Mouse (Mus musculus) embryonic facial prominence, embryonic 14.5 days (tissue): ENCODE results near the gene Slc41a1. TPM values are rescaled to one million over a fixed set of nuclear protein-coding genes. Genes with fewer than 3 reads are reported as not detected.
A peak's percentile ranks its signal among the peaks of the same experiment; 100 is the strongest.

Source experiments
- ATAC-seq: fragments of 200-750 bp; cut with Nextera tagmentation; 2 replicates; pipeline ENCODE4 v1.8.0; 2017; ENCODE audit warnings: low read depth, moderate number of reproducible peaks, moderate TSS enrichment
- DNase-seq: peaks from one replicate; pipeline ENCODE4 v3.0.0-alpha.2; 2015; ENCODE audit warnings: low spot score
- H3K27ac ChIP-seq: fragments of 300-500 bp; sonication (generic); replicated peaks from 2 replicates; pipeline ENCODE4 v1.5.1; 2014; ENCODE audit warnings: low read depth, mild to moderate bottlenecking, low read length, moderate library complexity
- H3K27me3 ChIP-seq: fragments of 300-500 bp; sonication (generic); replicated peaks from 2 replicates; pipeline ENCODE4 v1.6.1; 2014; ENCODE audit warnings: low read length; ENCODE audit not compliant: control insufficient read depth, insufficient read depth
- H3K36me3 ChIP-seq: fragments of 300-500 bp; sonication (generic); 2 replicates; pipeline ENCODE4 v1.6.1; 2014; ENCODE audit warnings: low read length, mixed read lengths; ENCODE audit not compliant: control insufficient read depth, insufficient read depth
- H3K4me1 ChIP-seq: fragments of 300-500 bp; sonication (generic); 2 replicates; pipeline ENCODE4 v1.6.1; 2014; ENCODE audit warnings: antibody characterized with exemption, low read length; ENCODE audit not compliant: control insufficient read depth, insufficient read depth
- H3K4me2 ChIP-seq: fragments of 300-500 bp; sonication (generic); 2 replicates; pipeline ENCODE4 v1.6.1; 2014; ENCODE audit warnings: low read depth, mild to moderate bottlenecking, low read length, moderate library complexity, mixed read lengths
- H3K4me3 ChIP-seq: fragments of 300-500 bp; sonication (generic); 2 replicates; pipeline ENCODE4 v1.5.1; 2014; ENCODE audit warnings: low read depth, mild to moderate bottlenecking, low read length
- H3K9ac ChIP-seq: fragments of 300-500 bp; sonication (generic); 2 replicates; pipeline ENCODE4 v1.6.1; 2014; ENCODE audit warnings: low read depth, mild to moderate bottlenecking, low read length, moderate library complexity, mixed read lengths
- H3K9me3 ChIP-seq: fragments of 300-500 bp; sonication (generic); 2 replicates; pipeline ENCODE4 v1.6.1; 2016; ENCODE audit warnings: low read length; ENCODE audit not compliant: control insufficient read depth
- whole genome bisulfite sequencing: fragments of 180-500 bp; shearing (Covaris S2); extraction: QIAGEN DNeasy Blood & Tissue Kit; methylation state at CpG from one replicate; pipeline ENCODE4 v1.1.7; 2014; 5-methylcytosine and 5-hydroxymethylcytosine counted together
- polyA plus RNA-seq: library from polyadenylated mRNA; unstranded; fragments of >200 nt; fragmentation: Nextera tagmentation; extraction: Ambion mirVana; gene quantifications from 2 replicates; pipeline ENCODE4 v1.2.1, GENCODE M21; 2014

Slc41a1 gene
- polyA plus RNA-seq, 1 experiment from 2014 or later: 19.5 TPM

DNA sequence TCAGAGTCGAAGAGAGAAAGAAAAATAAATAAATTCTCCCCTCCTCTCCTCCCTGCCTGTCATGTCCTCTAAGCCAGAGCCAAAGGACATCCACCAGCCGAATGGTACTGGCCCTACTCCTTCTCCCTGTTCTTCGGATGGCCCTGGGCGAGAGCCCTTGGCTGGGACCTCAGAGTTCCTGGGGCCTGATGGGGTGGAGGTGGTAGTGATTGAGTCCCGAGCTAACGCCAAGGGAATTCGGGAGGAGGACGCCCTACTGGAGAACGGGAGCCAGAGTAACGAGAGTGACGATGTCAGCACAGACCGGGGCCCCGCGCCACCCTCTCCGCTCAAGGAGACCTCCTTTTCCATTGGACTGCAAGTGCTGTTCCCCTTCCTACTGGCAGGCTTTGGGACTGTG, 3.3 kb downstream of the Slc41a1 start:
- Histone ChIP-seq H3K4me3 (no peak overlapping the region), H3K9me3 (no peaks in the 10 kb centered on the region), H3K9ac (no peak overlapping the region), H3K27ac (no peak overlapping the region), H3K36me3 (peaks cover 38% of the 10 kb centered on the region; the same call in 1 of the 2 replicates), H3K4me1 (peaks cover 10% of the 10 kb centered on the region), H3K4me2 (no peak overlapping the region), H3K27me3 (no peaks in the 10 kb centered on the region)
- WGBS: 83% methylated on average over 15 of the region's 15 CpGs
- ATAC-seq (no peak), DNase-seq (no peak)

DNA sequence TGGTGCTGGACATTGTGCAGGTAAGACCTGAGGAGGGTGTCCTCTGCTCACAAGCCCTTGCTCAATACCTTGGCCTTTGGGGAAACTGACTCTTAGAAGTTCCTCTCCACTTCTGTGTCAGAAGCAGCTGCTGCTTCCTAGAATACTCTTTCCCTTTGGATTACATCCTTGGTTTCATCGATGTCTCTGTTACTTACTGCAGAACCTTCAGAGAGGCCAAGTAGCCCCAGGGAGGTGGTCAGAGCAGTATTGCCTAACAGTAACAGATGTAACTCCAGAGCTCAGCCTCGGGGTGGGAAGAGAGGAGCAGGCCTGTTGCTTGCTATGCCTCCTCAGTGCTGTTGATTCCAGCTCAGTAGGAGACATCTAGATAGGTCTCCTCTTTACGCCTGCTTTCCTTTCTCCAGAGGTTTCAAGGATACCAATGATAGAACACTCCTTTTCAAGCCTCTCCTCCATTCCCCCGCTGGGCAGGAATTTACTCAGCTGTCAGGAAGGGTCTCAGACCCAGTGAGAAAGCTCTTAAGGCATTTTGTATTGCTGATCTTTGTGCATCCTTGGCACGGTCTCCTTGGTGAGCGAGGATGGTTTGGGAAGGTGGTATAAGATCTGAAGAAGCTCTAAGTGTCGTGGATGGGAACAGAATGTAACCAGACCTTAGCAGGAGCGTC, 3.8 kb downstream of the Slc41a1 start:
- DNase-seq: no peak
- H3K27ac ChIP-seq: no peak overlapping the region

DNA sequence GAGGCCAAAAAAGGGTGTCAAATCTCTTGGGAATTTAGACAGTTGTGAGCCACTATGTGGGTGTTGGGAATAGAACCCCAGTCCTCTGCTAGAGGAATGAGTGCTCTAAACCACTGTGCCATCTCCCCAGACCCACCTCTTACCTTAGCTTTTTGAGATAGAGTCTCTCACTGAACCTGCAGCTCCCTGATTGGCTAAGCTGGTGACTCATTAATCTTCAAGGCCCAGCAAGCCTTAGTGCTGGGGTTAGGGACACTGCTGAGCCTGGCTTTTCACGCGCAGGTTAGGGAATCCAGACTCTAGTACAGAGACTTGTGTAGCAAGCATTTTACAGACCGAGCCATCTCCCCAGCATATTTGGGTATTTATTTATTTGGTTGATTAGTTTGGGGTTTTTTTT, 9.7 kb downstream of the Slc41a1 start:
- no peak overlapping the region for H3K4me2 ChIP-seq
- 74% methylated on average over 3 of the region's 3 CpGs for WGBS
- no peaks in the 10 kb centered on the region for H3K9me3 ChIP-seq
- no peak overlapping the region for H3K9ac ChIP-seq
- H3K27me3 ChIP-seq: no peaks in the 10 kb centered on the region
- ATAC-seq (no peak), DNase-seq (no peak)
- no peak overlapping the region for H3K4me3 ChIP-seq
- no peak overlapping the region for H3K27ac ChIP-seq
- H3K36me3 ChIP-seq: peaks cover 48% of the 10 kb centered on the region
- no peaks in the 10 kb centered on the region; the same call in 1 of the 2 replicates for H3K4me1 ChIP-seq

More for the DNA sequence above, 3.8 kb downstream of the Slc41a1 start:
- Histone ChIP-seq H3K27me3 (no peaks in the 10 kb centered on the region), H3K4me1 (peaks cover 10% of the 10 kb centered on the region), H3K4me2 (no peak overlapping the region), H3K4me3 (no peak overlapping the region), H3K9ac (no peak overlapping the region), H3K9me3 (no peaks in the 10 kb centered on the region), H3K36me3 (peaks cover 38% of the 10 kb centered on the region; the same call in 1 of the 2 replicates)
- ATAC-seq: no peak
- 70% methylated on average over 8 of the region's 8 CpGs for WGBS

GRCm38 (mm10) chr1:131838542-131838941, 11.2 kb downstream of the Slc41a1 start:
- Histone ChIP-seq H3K4me3 (no peak overlapping the region), H3K27ac (no peak overlapping the region), H3K36me3 (peaks cover 58% of the 10 kb centered on the region), H3K9ac (no peak overlapping the region), H3K4me2 (no peak overlapping the region), H3K27me3 (no peaks in the 10 kb centered on the region), H3K9me3 (no peaks in the 10 kb centered on the region), H3K4me1 (no peaks in the 10 kb centered on the region)
- no peak for ATAC-seq
- 77% methylated on average over 5 of the region's 5 CpGs for WGBS
- DNase-seq: no peak

DNA sequence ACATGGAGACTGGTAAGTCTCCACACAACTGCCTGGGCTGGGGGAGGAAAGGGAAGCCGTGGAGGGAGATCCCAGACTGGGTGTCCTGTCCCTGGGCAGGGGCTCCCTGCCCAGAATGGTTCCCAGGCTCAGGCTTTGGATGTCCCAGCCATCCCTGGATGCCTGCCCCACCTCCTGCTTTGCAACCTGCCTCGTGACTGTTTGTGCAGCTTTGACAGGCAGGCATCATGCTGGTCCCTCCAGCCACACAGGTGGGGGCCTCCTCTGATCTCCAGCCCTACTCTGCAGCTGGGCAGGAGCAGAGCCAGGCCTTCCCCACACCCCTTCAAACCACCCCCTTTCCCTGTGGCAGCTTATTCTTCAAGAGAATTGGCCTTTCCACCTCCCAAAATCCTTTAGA, 12.0 kb downstream of the Slc41a1 start:
- H3K9ac ChIP-seq: no peak overlapping the region

GRCm38 (mm10) chr1:131842221-131842620, 14.9 kb downstream of the Slc41a1 start:
- H3K4me3 ChIP-seq: no peak overlapping the region
- H3K36me3 ChIP-seq: peaks cover 75% of the 10 kb centered on the region
- H3K4me2 ChIP-seq: no peak overlapping the region
- H3K27me3 ChIP-seq: no peaks in the 10 kb centered on the region
- H3K9ac ChIP-seq: no peak overlapping the region
- H3K27ac ChIP-seq: no peak overlapping the region
- no peak for DNase-seq
- no peak for ATAC-seq
- H3K4me1 ChIP-seq: no peaks in the 10 kb centered on the region
- 75% methylated on average over 4 of the region's 4 CpGs for WGBS
- H3K9me3 ChIP-seq: no peaks in the 10 kb centered on the region

More for the DNA sequence above, 12.0 kb downstream of the Slc41a1 start:
- WGBS: no CpG with 5 or more reads among the region's 2 CpGs
- ATAC-seq: no peak
- DNase-seq: no peak
- no peaks in the 10 kb centered on the region for H3K4me1 ChIP-seq
- H3K9me3 ChIP-seq: no peaks in the 10 kb centered on the region
- H3K27me3 ChIP-seq: no peaks in the 10 kb centered on the region
- H3K4me3 ChIP-seq: no peak overlapping the region
- peaks cover 58% of the 10 kb centered on the region for H3K36me3 ChIP-seq
- no peak overlapping the region for H3K4me2 ChIP-seq
- H3K27ac ChIP-seq: no peak overlapping the region

- Histone ChIP-seq H3K36me3 (peaks cover 83% of the 10 kb centered on the region), H3K9ac (no peak overlapping the region), H3K4me2 (no peak overlapping the region), H3K9me3 (no peaks in the 10 kb centered on the region), H3K4me3 (no peak overlapping the region), H3K27ac (no peak overlapping the region), H3K27me3 (no peaks in the 10 kb centered on the region), H3K4me1 (no peaks in the 10 kb centered on the region)
- DNase-seq (no peak), ATAC-seq (no peak)
- 98% methylated on average over 10 of the region's 10 CpGs for WGBS
Measured at GRCm38 (mm10) chr1:131843758-131844157, 16.5 kb downstream of the Slc41a1 start.

DNA sequence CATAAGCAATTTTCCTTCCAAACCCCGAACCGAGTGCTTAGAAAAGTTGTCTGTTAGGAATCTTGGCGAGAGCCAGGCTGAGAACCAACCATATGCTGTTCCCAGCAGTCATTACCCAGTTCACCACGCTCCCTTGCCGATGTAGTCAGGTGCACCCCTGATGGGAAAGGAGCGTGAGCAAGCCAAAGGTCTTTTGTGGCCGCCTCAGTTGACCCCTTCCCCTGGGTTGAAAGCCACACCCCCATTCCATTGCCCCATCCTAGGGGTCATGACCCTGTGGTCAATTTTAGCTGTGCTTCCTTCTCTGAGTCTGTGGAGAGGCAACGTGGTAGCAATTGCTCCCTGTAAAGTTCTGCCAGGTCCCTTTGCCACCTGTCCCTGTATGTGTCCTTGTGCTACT, 17.6 kb downstream of the Slc41a1 start:
- Histone ChIP-seq H3K27me3 (no peaks in the 10 kb centered on the region), H3K27ac (no peak overlapping the region), H3K4me2 (no peak overlapping the region), H3K9me3 (no peaks in the 10 kb centered on the region), H3K4me3 (no peak overlapping the region), H3K36me3 (peaks cover 79% of the 10 kb centered on the region), H3K4me1 (no peaks in the 10 kb centered on the region), H3K9ac (no peak overlapping the region)
- no peak for ATAC-seq
- no peak for DNase-seq
- WGBS: 60% methylated on average over 8 of the region's 8 CpGs

DNA sequence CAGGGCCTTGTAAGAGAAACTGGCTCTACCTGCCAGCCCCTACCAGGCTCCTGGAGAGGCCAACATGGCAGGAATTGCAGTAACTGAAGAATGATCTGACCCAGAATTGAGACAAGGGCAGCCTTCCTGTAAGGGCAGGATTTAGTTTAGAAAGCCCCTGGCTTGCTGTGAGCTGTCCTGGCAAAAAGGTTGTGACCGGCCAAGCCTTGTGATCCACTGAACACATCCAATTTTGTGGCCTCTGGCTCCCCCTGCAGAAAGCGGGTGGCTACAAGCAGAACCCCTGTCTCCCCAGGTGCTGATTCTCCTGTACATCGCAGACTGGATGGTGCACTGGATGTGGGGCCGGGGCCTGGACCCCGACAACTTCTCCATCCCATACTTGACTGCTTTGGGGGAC, 19.0 kb downstream of the Slc41a1 start:
- H3K9ac ChIP-seq: no peak overlapping the region
- no peaks in the 10 kb centered on the region for H3K27me3 ChIP-seq
- no peak overlapping the region for H3K4me2 ChIP-seq
- H3K4me3 ChIP-seq: no peak overlapping the region
- no peaks in the 10 kb centered on the region for H3K4me1 ChIP-seq
- peaks cover 66% of the 10 kb centered on the region for H3K36me3 ChIP-seq
- no peak for ATAC-seq
- H3K9me3 ChIP-seq: no peaks in the 10 kb centered on the region
- WGBS: 76% methylated on average over 5 of the region's 5 CpGs
- peak; percentile 26 for DNase-seq
- no peak overlapping the region for H3K27ac ChIP-seq
